Comparison of ENCODE assay signal across 9 mouse cellular contexts in the genomic region with DNA sequence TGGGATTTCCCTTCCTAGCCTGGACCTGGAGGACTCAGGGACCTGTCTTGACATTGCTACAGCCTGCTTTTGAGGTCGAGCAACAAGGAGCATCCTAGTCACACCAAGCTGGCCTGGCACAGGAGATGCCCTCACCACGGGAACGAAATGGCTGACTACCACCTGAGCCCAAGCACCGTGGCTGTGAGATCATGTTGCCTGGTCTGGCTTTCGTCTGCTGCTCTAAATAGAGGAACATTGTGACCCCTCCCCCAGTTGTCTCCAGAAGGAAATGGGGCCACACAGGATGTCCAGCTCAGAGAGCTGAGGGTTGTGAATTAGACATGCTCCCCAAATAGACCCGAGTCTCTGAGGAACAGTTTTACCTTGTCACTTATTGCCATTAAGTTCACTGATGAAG.
DNase-seq lines count a peak whose midpoint lies in the region; ATAC-seq lines count a peak whose summit lies in the region.
"Had no signal": no experiment of that assay in that cellular context is flagged by ENCODE, and none has a peak within 500 bp of the region (broad histone marks: within the 10 kb centered on the region; RNA-seq: fewer than 3 reads in every experiment).

No protein-coding gene starts in this region.

- H3K9me3 ChIP-seq in neural tube, embryonic 13.5 days: no peaks in the 10 kb centered on the region
- H3K9me3 ChIP-seq in stomach, embryonic 16.5 days (replicated peaks; ENCODE audit: control insufficient read depth, low read length): no peaks in the 10 kb centered on the region
- H3K9me3 ChIP-seq: forebrain, embryonic 12.5 days had no signal

- H3K27me3 ChIP-seq in neural tube, embryonic 13.5 days: no peaks in the 10 kb centered on the region
- H3K27me3 ChIP-seq in stomach, embryonic 16.5 days (ENCODE audit: control insufficient read depth, insufficient read depth, low read length): no peaks in the 10 kb centered on the region
- H3K27me3 ChIP-seq: forebrain, embryonic 12.5 days had no signal

- H3K36me3 ChIP-seq in neural tube, embryonic 13.5 days: no peaks in the 10 kb centered on the region
- H3K36me3 ChIP-seq in stomach, embryonic 16.5 days (ENCODE audit: control insufficient read depth, insufficient read depth, low read length): no peaks in the 10 kb centered on the region
- H3K36me3 ChIP-seq: forebrain, embryonic 12.5 days had no signal

- peaks cover 18% of the 10 kb centered on the region; the same call in 1 of the 2 replicates for H3K4me1 ChIP-seq in neural tube, embryonic 13.5 days (replicated peaks)
- peaks cover 22% of the 10 kb centered on the region for H3K4me1 ChIP-seq in stomach, embryonic 16.5 days (ENCODE audit: control insufficient read depth, insufficient read depth, low read length)

- ATAC-seq in neural tube, embryonic 13.5 days (ENCODE audit: low read depth): no peak
- no peak for ATAC-seq in stomach, embryonic 16.5 days (ENCODE audit: insufficient read depth, low FRiP score)
- ATAC-seq in erythroblast, adult 5-6 weeks (replicated peaks; ENCODE audit: low FRiP score, poor library complexity, severe bottlenecking): no peak

- no peak overlapping the region for H3K4me2 ChIP-seq in neural tube, embryonic 13.5 days
- no peak overlapping the region for H3K4me2 ChIP-seq in stomach, embryonic 16.5 days (ENCODE audit: low read depth, low read length)
- H3K4me2 ChIP-seq: forebrain, embryonic 12.5 days had no signal

- DNase-seq in heart, adult 11 months: peak; percentile 92
- no peak for DNase-seq in heart, postnatal 25 days (ENCODE audit: low spot score)
- DNase-seq in neural tube, embryonic 10.5 days (ENCODE audit: extremely low spot score, low spot score): no peak
- DNase-seq in heart, postnatal 4 days: peak; percentile 31
- DNase-seq in yolk sac, embryonic 10.5 days (ENCODE audit: low spot score): no peak

- intact Hi-C loops in heart, postnatal 25 days (cut with DNase I): loop anchor here (5.0 kb wide), 2 partner anchors 89 to 504 kb away; no protein-coding TSS in a partner anchor

- H3K4me3 ChIP-seq in neural tube, embryonic 13.5 days: no peak overlapping the region
- no peak overlapping the region for H3K4me3 ChIP-seq in stomach, embryonic 16.5 days (replicated peaks; ENCODE audit: low read length)
- H3K4me3 ChIP-seq: forebrain, embryonic 12.5 days had no signal

- H3K9ac ChIP-seq in neural tube, embryonic 13.5 days: no peak overlapping the region
- H3K9ac ChIP-seq in stomach, embryonic 16.5 days (ENCODE audit: low read length): 0 out of 2 replicates have a peak overlapping the region, but pooled peaks have one; percentile 48
- H3K9ac ChIP-seq: forebrain, embryonic 12.5 days had no signal

- peak overlapping the region; percentile 78; the same call in 1 of the 2 replicates for H3K27ac ChIP-seq in neural tube, embryonic 13.5 days (replicated peaks)
- peak overlapping the region; percentile 92 for H3K27ac ChIP-seq in stomach, embryonic 16.5 days (ENCODE audit: low read length)

- 64% methylated on average over 6 of the region's 6 CpGs for WGBS in neural tube, embryonic 13.5 days
- WGBS in stomach, embryonic 16.5 days: 28% methylated on average over 6 of the region's 6 CpGs

Comparison
In these comparisons a context has a peak if more than half of its experiments do, and no peak if none do; other contexts are left out.
1. DNase-seq: peak in heart, adult 11 months (single experiment) and heart, postnatal 4 days (single experiment); none in heart, postnatal 25 days (single experiment), neural tube, embryonic 10.5 days (single experiment) and yolk sac, embryonic 10.5 days (single experiment).